Mouse (Mus musculus): ENCODE measurements around the gene Fto. TPM values are rescaled to one million over a fixed set of nuclear protein-coding genes. Genes with fewer than 3 reads are reported as not detected.

The Fto gene
- total and polyA plus RNA-seq, 2 experiments from 2014 or later, result 86.8 to 122 TPM

GRCm38 (mm10) chr8:91638256-91638655, 324.9 kb downstream of the Fto start:
- WGBS, result 29% methylated on average over 12 of the region's 12 CpGs
- H3K36me3 ChIP-seq (ENCODE audit: insufficient read depth), result no peaks in the 10 kb centered on the region
- H3K27ac ChIP-seq (ENCODE audit: low read depth, low read length), result no peak overlapping the region
- no peak overlapping the region for H3K4me3 ChIP-seq (ENCODE audit: low read depth, low read length)
- no peaks in the 10 kb centered on the region for H3K9me3 ChIP-seq (ENCODE audit: low read length)
- DNase-seq (no peak), ATAC-seq (no peak)
- no peaks in the 10 kb centered on the region for H3K4me1 ChIP-seq (ENCODE audit: insufficient read depth)
- H3K27me3 ChIP-seq (ENCODE audit: insufficient read depth, low read length), result no peaks in the 10 kb centered on the region
- no peak for TF ChIP-seq CTCF (IDR thresholded peaks at IDR 0.05; ENCODE audit: low read depth)
- H3K4me2 ChIP-seq (ENCODE audit: low read depth), result no peak overlapping the region
- H3K9ac ChIP-seq, result no peak overlapping the region

GRCm38 (mm10) chr8:91640471-91640870, 327.1 kb downstream of the Fto start:
- no peak overlapping the region for H3K4me2 ChIP-seq (ENCODE audit: low read depth)
- ATAC-seq (no peak), DNase-seq (no peak)
- WGBS, result 79% methylated on average over 7 of the region's 7 CpGs
- no peaks in the 10 kb centered on the region for H3K4me1 ChIP-seq (ENCODE audit: insufficient read depth)
- H3K4me3 ChIP-seq (ENCODE audit: low read depth, low read length), result no peak overlapping the region
- H3K9ac ChIP-seq, result no peak overlapping the region
- TF ChIP-seq CTCF (IDR thresholded peaks at IDR 0.05; ENCODE audit: low read depth), result no peak
- H3K9me3 ChIP-seq (ENCODE audit: low read length), result no peaks in the 10 kb centered on the region
- no peaks in the 10 kb centered on the region for H3K36me3 ChIP-seq (ENCODE audit: insufficient read depth)
- no peak overlapping the region for H3K27ac ChIP-seq (ENCODE audit: low read depth, low read length)
- H3K27me3 ChIP-seq (ENCODE audit: insufficient read depth, low read length), result no peaks in the 10 kb centered on the region

- H3K27ac ChIP-seq (ENCODE audit: low read depth, low read length), result no peak overlapping the region
- TF ChIP-seq CTCF (IDR thresholded peaks at IDR 0.05; ENCODE audit: low read depth), result no peak
- H3K4me1 ChIP-seq (ENCODE audit: insufficient read depth), result 0 out of 2 replicates have a peak, but pooled peaks cover 5% of the 10 kb centered on the region
- H3K27me3 ChIP-seq (ENCODE audit: insufficient read depth, low read length), result peaks cover 4% of the 10 kb centered on the region
- H3K9ac ChIP-seq, result no peak overlapping the region
- no peaks in the 10 kb centered on the region for H3K9me3 ChIP-seq (ENCODE audit: low read length)
- no peaks in the 10 kb centered on the region for H3K36me3 ChIP-seq (ENCODE audit: insufficient read depth)
- DNase-seq (no peak), ATAC-seq (no peak)
- H3K4me3 ChIP-seq (ENCODE audit: low read depth, low read length), result no peak overlapping the region
- H3K4me2 ChIP-seq (ENCODE audit: low read depth), result no peak overlapping the region
- WGBS, result 15% methylated on average over 2 of the region's 2 CpGs
These were observed 332.2 kb downstream of the Fto start for GRCm38 (mm10) chr8:91645484-91645883.

GRCm38 (mm10) chr8:91647959-91648358, 334.6 kb downstream of the Fto start:
- H3K4me3 ChIP-seq (ENCODE audit: low read depth, low read length), result no peak overlapping the region
- no peak overlapping the region for H3K9ac ChIP-seq
- H3K36me3 ChIP-seq (ENCODE audit: insufficient read depth), result no peaks in the 10 kb centered on the region
- H3K9me3 ChIP-seq (ENCODE audit: low read length), result no peaks in the 10 kb centered on the region
- no peak overlapping the region for H3K4me2 ChIP-seq (ENCODE audit: low read depth)
- ATAC-seq (no peak), DNase-seq (no peak)
- 28% methylated on average over 11 of the region's 11 CpGs for WGBS
- no peak overlapping the region for H3K27ac ChIP-seq (ENCODE audit: low read depth, low read length)
- H3K27me3 ChIP-seq (ENCODE audit: insufficient read depth, low read length), result peaks cover 4% of the 10 kb centered on the region
- TF ChIP-seq CTCF (IDR thresholded peaks at IDR 0.05; ENCODE audit: low read depth), result no peak
- H3K4me1 ChIP-seq (ENCODE audit: insufficient read depth), result 0 out of 2 replicates have a peak, but pooled peaks cover 5% of the 10 kb centered on the region

- Histone ChIP-seq H3K9me3 (ENCODE audit: low read length) (no peaks in the 10 kb centered on the region), H3K9ac (no peak overlapping the region), H3K36me3 (ENCODE audit: insufficient read depth) (no peaks in the 10 kb centered on the region), H3K4me3 (ENCODE audit: low read depth, low read length) (no peak overlapping the region), H3K4me1 (ENCODE audit: insufficient read depth) (0 out of 2 replicates have a peak, but pooled peaks cover 5% of the 10 kb centered on the region), H3K27ac (ENCODE audit: low read depth, low read length) (no peak overlapping the region), H3K27me3 (ENCODE audit: insufficient read depth, low read length) (peaks cover 4% of the 10 kb centered on the region), H3K4me2 (ENCODE audit: low read depth) (no peak overlapping the region)
- ATAC-seq, result no peak
- 26% methylated on average over 9 of the region's 9 CpGs for WGBS
- no peak for TF ChIP-seq CTCF (IDR thresholded peaks at IDR 0.05; ENCODE audit: low read depth)
- no peak for DNase-seq
These were observed 335.5 kb downstream of the Fto start for GRCm38 (mm10) chr8:91648776-91649175.

- no peak for TF ChIP-seq CTCF (IDR thresholded peaks at IDR 0.05; ENCODE audit: low read depth)
- DNase-seq, result no peak
- Histone ChIP-seq H3K4me2 (ENCODE audit: low read depth) (no peak overlapping the region), H3K4me1 (ENCODE audit: insufficient read depth) (0 out of 2 replicates have a peak, but pooled peaks cover 5% of the 10 kb centered on the region), H3K27me3 (ENCODE audit: insufficient read depth, low read length) (no peaks in the 10 kb centered on the region), H3K9me3 (ENCODE audit: low read length) (no peaks in the 10 kb centered on the region), H3K27ac (ENCODE audit: low read depth, low read length) (no peak overlapping the region), H3K36me3 (ENCODE audit: insufficient read depth) (no peaks in the 10 kb centered on the region), H3K4me3 (ENCODE audit: low read depth, low read length) (no peak overlapping the region), H3K9ac (no peak overlapping the region)
- 66% methylated on average over 3 of the region's 3 CpGs for WGBS
- ATAC-seq, result no peak
These were observed 340.2 kb downstream of the Fto start for GRCm38 (mm10) chr8:91653561-91653960.

- no peak overlapping the region for H3K9ac ChIP-seq
- DNase-seq, result no peak
- WGBS, result 81% methylated on average over 9 of the region's 9 CpGs
- H3K4me3 ChIP-seq (ENCODE audit: low read depth, low read length), result no peak overlapping the region
- no peak for TF ChIP-seq CTCF (IDR thresholded peaks at IDR 0.05; ENCODE audit: low read depth)
- no peak for ATAC-seq
- H3K4me2 ChIP-seq (ENCODE audit: low read depth), result no peak overlapping the region
- H3K27ac ChIP-seq (ENCODE audit: low read depth, low read length), result no peak overlapping the region
- no peaks in the 10 kb centered on the region for H3K27me3 ChIP-seq (ENCODE audit: insufficient read depth, low read length)
- no peaks in the 10 kb centered on the region for H3K9me3 ChIP-seq (ENCODE audit: low read length)
- no peaks in the 10 kb centered on the region for H3K4me1 ChIP-seq (ENCODE audit: insufficient read depth)
- no peaks in the 10 kb centered on the region for H3K36me3 ChIP-seq (ENCODE audit: insufficient read depth)
These were observed 344.1 kb downstream of the Fto start for GRCm38 (mm10) chr8:91657381-91657780.
